ENCODE assay signal across 16 mouse cellular contexts in genomic region chr14:77819841-77820240, GRCm38 (mm10).
"Had no signal": no experiment of that assay in that cellular context is flagged by ENCODE, and none has a peak within 500 bp of the region (broad histone marks: within the 10 kb centered on the region; RNA-seq: fewer than 3 reads in every experiment).

No protein-coding gene starts in this region.

- H3K27ac ChIP-seq: neural tube, embryonic 13.5 days; neural tube, embryonic 15.5 days; stomach, embryonic 15.5 days; stomach, postnatal 0 days had no signal

- DNase-seq: retina, postnatal 1 day; right cerebral cortex, adult 18-20 months; right cerebral cortex, postnatal 14 days; right cerebral cortex, postnatal 25 days; right cerebral cortex, postnatal 4 days; spleen, adult 18-20 months; thymus, adult 18-20 months; thymus, adult 2 months; thymus, postnatal 14 days; thymus, postnatal 25 days; thymus, postnatal 36 days; thymus, postnatal 4 days had no signal

- H3K4me3 ChIP-seq: neural tube, embryonic 13.5 days; neural tube, embryonic 15.5 days; stomach, embryonic 15.5 days had no signal
